Mouse (Mus musculus) CD4-positive helper T cell, adult 2 months (primary cell): ENCODE results near the gene Sesn1.
"Not testable (repeated sequence)": the region's sequence is repeated elsewhere in the genome, so short reads cannot be mapped to it uniquely, and the experiment has no call there.

Experiments used
- DNase-seq: peaks from one replicate; pipeline ENCODE4 v3.0.0-alpha.2; 2012; ENCODE audit warnings: low read depth, missing footprints, low spot score

Sesn1 gene

GRCm38 (mm10) chr10:41809771-41810563 lies at the start of gene Sesn1, which contains the start of gene Cep57l1:
Gene Sesn1, plus strand, starts transcription at chr10:41809935.
Gene Cep57l1, minus strand, starts transcription at chr10:41809871.
- DNase-seq, result peak; percentile 93

- no peak for DNase-seq
Observed at GRCm38 (mm10) chr10:41760866-41761265, 48.9 kb upstream of the Sesn1 start.

DNA sequence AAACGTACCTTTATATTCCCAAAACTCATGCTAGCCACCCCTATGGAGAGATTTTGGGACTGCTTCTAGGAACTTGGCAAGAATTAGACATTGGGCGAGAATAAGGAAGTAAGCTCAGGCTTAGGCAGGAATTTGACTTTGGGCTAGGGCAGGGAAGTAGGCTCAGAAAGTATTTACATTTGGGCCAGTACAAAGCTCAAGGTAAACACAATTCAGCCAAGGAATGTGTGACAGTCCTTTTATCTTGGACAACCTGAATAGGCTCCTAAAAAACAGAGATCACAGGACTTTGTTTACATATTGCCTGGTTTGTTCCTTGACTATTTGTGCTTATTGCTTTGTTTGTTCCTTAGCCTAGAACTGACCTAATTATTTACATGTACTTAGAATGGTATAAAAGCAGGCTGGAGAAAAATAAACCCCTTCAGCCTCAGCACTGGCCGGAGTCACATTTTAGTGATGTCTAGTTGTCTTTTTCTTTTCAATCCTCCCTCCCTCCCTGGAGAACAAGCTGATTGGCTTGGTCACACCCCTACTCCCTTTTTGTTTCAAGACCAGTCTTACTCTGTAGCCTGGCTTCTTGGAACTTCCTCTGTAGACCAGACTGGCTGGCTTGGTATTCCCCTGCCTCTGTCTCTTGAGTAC lies 45.9 kb upstream of the Sesn1 start:
- no peak for DNase-seq

- no peak for DNase-seq
Observed at GRCm38 (mm10) chr10:41765586-41765985, 44.1 kb upstream of the Sesn1 start.

- no peak for DNase-seq
Observed at GRCm38 (mm10) chr10:41766280-41766679, 43.5 kb upstream of the Sesn1 start.

DNA sequence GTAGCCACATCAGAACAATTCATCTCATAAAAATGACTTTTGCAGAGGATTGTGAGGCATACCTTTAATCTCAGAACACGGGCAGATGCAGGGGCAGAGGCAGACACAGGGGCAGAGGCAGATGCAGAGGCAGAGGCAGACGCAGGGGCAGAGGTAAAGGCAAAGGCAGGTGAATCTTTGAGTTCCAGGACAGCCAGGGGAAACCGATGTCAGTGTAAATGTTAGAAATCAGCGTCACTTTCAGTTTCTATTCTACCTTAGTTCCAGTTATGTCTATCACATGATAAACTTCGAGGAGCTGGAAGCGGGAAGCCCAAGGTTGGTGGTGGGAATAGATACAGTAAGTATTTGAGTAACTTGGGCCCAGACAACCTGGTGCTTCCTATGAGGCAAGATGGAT lies 42.5 kb upstream of the Sesn1 start:
- peak; percentile 14 for DNase-seq

- DNase-seq, result no peak
Observed at GRCm38 (mm10) chr10:41792375-41792774, 17.4 kb upstream of the Sesn1 start.

GRCm38 (mm10) chr10:41797253-41797652 lies 12.5 kb upstream of the Sesn1 start:
- DNase-seq, result no peak

DNA sequence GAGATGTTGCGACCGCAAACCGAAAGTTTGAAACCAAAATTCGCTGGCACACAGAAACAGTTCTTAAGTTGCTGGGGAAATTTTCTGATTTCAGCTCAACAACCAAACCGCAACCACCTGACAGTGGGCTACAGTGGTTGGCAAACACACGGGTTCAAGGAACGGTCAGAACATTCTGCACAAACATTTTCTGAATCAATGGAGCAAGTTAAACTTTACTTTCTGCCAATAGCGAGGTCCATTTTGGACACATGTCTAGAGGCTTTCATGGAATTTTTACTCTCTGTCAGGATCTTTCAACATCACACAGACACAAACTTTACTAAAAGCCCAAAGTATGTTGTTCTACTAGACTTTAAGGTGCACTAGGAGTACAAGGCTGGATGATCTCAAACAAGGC lies 6.3 kb upstream of the Sesn1 start:
- DNase-seq, result no peak

DNA sequence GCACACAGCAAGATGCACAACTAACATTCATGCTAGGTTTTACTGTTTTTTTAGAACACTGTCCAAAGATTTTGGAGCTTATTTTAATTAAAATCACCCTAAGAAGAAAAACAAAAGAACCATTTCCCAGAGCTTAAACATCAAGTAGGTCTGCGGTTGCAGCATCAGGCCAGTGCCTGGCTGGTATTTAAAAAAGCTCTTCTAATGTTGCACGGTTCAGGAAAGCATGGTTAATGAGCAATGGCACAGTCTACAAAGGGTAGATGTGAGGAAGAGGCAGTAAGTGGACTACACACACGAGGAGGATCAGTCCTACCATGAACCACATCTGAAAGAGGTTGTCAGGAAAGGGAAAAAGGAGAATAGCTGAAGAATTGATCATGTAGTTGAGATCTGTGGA lies 5.0 kb upstream of the Sesn1 start:
- DNase-seq, result no peak

GRCm38 (mm10) chr10:41805729-41806355 lies 3.9 kb upstream of the Sesn1 start:
- DNase-seq, result no peak

DNA sequence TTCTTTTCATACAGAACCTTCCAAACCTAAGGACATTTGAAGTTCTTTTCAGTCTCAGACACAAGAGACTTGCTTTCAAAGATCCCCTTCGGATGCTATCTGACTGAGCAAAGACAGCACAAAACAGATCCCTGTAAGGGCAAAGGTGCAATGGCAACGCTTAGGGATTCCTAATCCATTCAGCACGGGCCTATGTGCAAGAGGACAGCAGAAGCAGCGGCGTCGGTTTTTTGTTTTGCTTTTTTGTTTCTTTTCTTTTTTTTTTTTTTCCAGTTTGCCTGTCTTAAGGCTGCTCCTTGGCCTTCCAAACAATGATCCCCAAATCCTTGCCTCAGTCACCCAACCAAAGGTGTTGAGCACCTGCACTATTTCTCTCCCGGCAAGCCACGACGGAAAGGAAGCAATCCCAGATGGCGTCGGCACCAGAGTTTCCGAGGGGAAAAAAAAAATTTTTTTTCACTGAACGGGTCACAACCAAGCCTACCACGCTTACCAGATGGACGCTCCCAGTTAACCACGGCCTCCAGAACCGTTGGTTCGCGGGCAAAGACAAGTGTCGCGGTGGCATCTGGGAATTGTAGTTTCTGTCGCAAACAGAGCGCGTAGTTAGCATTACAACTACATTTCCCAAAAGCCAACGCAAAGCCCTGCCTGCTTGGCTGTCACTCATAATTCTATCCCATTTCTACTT lies 510 bp upstream of the Sesn1 start:
- no peak for DNase-seq

DNA sequence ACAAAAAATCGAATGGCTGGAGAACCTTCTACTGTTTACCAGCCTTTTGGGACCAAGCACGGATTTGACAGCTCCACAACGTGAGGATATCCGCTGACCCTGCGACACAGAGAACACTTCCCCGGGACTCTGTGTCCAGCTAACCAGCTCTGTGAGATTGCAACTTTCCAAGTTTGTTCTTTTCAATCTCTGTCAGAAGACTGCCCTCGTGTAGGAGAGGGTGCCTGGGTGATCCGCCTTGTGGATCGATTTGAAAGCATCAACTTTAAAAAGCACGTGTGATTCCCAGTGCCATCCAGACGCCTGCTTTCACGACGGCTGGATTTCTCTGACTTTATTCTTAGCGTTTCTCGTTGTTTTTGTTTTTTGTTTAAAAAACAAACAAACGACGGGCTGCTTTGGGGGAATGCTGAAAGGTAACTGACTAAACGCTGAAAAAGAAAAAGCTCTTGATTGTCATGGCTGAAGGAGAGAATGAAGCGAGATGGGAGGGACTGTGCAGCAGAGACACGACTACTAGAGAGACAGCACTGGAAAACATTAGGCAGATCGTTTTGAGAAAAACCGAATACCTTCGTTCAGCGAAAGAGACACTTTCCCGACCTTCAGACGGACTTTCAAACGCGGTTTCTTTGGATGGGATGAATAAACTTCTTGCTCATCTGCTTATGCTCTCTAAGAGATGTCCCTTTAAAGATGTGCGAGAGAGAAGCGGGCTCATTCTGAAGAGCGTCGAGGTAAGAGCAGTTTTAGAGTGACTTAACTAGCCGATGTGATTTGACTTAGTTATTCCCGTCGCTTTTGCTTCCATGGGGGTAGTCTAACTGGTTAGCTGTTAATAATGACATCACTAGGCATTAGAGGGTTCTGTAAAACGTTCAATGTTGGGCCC lies 1.1 kb downstream of the Sesn1 start:
- DNase-seq, result no peak

- no peak for DNase-seq
Observed at GRCm38 (mm10) chr10:41812566-41812965, 2.8 kb downstream of the Sesn1 start.

DNA sequence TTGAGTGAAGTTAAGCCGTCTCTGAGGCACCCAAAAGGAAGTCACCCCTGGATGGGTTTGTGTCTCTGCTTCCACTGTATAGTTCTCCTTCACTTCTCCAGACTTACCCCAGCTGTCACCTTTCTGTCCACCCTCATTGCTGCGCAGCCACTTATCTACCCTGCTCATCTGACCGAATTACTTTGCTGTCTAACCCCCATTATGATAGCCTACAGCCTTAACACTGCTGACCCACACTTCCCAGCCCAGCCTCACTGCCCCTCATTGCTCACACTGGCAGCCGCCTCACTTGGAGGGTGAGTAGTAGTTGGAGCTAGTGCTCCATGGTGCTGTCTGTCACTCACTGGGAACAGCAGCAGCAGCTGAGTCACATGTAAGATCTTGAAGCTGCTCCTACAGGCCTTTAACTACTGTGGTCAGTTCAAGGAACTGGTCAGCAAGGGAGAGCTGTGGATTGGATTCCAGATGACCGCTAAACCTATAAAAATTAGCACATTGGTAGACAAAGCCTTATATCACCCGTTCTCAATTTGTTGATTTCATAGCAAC lies 4.6 kb downstream of the Sesn1 start:
- no peak for DNase-seq

DNA sequence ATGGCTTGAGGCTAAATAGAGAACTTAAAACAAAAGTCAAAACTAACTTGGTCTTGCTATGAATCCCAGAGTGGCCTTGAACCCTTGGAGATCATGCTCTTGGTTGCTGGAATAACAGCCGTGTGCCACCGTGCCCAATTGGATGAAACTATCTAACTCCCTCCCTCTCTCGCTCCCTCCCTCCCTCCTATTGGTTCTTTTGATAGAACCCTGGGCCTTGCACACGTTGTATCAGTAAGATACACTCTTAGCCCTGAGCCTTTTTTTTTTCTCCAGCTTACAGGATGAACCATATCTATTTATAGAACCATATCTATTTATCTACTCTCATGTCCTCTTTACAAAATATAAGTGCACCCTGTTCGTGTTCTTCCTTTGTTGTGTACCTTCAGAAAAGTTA lies 6.8 kb downstream of the Sesn1 start:
- no peak for DNase-seq

- no peak for DNase-seq
Observed at GRCm38 (mm10) chr10:41818036-41818732, 8.4 kb downstream of the Sesn1 start.

- DNase-seq, result not testable (repeated sequence)
Observed at GRCm38 (mm10) chr10:41818733-41819070, 9.0 kb downstream of the Sesn1 start.

DNA sequence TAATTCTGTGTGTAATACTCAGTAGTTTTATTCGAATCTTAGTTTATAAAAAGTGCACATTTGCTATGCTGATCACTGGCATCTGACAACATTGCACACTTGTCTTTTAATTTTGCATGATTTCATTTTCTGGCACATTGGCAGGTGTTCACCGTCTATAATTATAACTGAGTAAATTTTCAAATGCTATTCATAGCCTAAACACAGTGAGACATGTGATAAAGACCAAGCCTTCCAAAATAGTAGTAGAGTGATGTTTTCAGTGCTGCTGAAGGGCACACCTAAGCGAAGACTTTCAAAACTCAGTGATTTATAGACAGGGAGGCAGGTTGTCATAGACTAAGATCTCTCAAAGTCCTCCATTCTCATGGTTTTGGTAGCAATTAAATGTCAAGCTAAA lies 9.6 kb downstream of the Sesn1 start:
- DNase-seq, result no peak

DNA sequence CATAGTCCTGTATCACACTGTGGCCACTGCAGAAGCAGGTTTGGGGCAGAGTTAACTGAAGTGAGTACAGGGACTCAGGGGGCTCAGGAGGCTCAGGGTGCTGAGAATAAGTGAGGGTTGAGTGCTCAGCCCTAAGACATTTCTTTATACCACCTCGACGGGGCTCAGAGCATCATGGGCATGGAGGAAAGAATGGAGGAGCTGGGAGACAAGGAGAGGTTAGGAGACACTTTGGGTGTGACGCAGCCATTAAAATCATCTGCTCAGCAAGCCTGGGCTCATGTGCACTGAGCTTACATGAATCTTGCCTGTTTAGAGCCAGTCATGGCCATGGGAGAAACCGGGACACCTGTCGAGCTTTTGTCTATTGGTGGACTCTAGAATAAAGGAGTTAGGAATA lies 10.7 kb downstream of the Sesn1 start:
- DNase-seq, result no peak
